Mouse (Mus musculus) left cerebral cortex, adult 8-10 months (tissue): ENCODE results near the gene Gm15127. TPM values are rescaled to one million over a fixed set of nuclear protein-coding genes. Genes with fewer than 3 reads are reported as not detected.
"Not testable (repeated sequence)": the region's sequence is repeated elsewhere in the genome, so short reads cannot be mapped to it uniquely, and the experiment has no call there.

Source experiments
- DNase-seq, 2 experiments: peaks; one replicate each; pipeline ENCODE4 v3.0.0; 2022; ENCODE audit warnings: low spot score in 2 of 2
- total RNA-seq, 4 experiments: library from RNA; stranded (reverse); gene quantifications; 2 replicates each; pipeline ENCODE4 v1.2.4; 2022

Gm15127 gene
- not detected for total RNA-seq

DNA sequence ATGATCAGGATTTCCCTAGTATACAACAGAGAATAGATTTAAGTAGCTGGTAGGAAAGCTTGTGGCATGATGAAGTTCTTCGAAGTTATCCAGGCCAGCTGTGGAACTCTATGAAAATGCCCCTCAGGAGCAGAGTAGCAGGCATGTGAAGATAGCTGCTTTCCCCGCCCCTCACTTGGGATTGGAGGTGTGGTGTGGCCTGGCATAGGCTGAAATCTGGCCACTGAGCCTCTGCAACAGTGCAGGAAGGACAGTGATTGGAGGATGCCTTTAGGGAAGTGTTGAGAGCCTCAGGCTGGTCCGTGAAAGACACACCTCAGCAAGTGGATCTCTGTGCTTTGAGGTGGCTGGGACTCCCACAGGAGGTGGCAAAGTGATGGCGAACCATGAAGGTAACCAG is at the start of gene Gm15127:
Gene Gm15127 (plus strand): TSS at position 301 of the 400 bp plus-strand sequence.
- not testable (repeated sequence) for DNase-seq

- DNase-seq, result not testable (repeated sequence)
These were observed 48.3 kb upstream of the Gm15127 start, which contains the start of gene Gm8334 for GRCm38 (mm10) chrX:148615053-148615452. Gm8334 (minus strand) TSS chrX:148615153.

- DNase-seq, result not testable (repeated sequence)
These were observed 12.9 kb downstream of the Gm15127 start for GRCm38 (mm10) chrX:148676290-148676689.

Other genes starting within 250 kb of the Gm15127 start
- not detected for gene Gm15114, start 174.6 kb upstream of the Gm15127 start, total RNA-seq
- gene Gm8334, start 48.4 kb upstream of the Gm15127 start, total RNA-seq, result not detected
- not detected for gene Luzp4, start 194.0 kb downstream of the Gm15127 start, total RNA-seq